Mouse (Mus musculus): Measurements from ENCODE around the gene Fam3c. TPM values are rescaled to one million over a fixed set of nuclear protein-coding genes. Genes with fewer than 3 reads are reported as not detected.
A peak's percentile ranks its signal among the peaks of the same experiment; 100 is the strongest.

Gene Fam3c
- polyA plus RNA-seq, 1 experiment from 2014 or later: 33.7 TPM

DNA sequence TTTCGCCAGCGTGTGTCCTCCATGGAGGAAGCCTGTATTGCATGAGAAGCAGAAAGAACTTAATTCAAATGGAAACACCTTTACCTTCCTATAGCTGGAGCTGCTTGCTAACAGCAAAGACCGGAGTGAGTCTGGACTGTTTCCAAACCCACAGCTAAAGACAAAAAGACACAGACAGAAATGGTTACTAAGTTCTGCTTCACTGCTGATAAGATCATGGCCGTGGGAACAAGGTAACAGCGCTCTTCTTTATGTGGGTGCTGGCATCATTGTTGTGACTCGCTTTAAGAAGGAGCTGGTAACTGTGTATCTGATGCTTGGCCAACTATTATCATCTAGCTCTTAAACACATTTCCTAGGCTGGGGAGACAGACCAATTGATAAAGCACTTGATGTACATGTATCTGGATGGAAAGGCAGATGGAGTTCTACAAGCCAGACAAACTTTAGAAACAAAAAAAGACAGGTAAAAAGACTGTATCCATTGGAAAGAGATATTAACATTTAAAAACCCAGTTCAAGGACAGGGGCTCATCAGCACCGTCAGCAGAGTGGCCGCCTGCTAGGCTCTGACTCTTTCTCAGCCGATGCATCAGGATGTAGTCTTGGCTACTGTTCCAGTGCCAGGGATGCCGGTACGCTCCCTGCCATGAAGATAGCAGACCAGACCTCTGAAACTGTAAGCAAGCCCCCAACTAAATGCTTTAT, 6.4 kb downstream of the Fam3c start:
- Histone ChIP-seq H3K4me1 (replicated peaks; ENCODE audit: control insufficient read depth, insufficient read depth, low read length) (peaks cover 26% of the 10 kb centered on the region), H3K4me2 (no peak overlapping the region), H3K27ac (ENCODE audit: low read depth, low read length) (peak overlapping the region; percentile 21), H3K36me3 (ENCODE audit: control insufficient read depth, insufficient read depth, low read length) (no peaks in the 10 kb centered on the region), H3K27me3 (replicated peaks; ENCODE audit: control insufficient read depth, insufficient read depth, low read length) (no peaks in the 10 kb centered on the region), H3K4me3 (ENCODE audit: low read depth, low read length) (no peak overlapping the region), H3K9ac (ENCODE audit: low read depth, low read length) (no peak overlapping the region), H3K9me3 (ENCODE audit: control insufficient read depth, low read length) (no peaks in the 10 kb centered on the region)
- WGBS: 77% methylated on average over 11 of the region's 11 CpGs
- DNase-seq (ENCODE audit: low spot score) (no peak), ATAC-seq (replicated peaks; ENCODE audit: low FRiP score) (0 out of 2 replicates have a peak, but pooled peaks have one; percentile 16)

DNA sequence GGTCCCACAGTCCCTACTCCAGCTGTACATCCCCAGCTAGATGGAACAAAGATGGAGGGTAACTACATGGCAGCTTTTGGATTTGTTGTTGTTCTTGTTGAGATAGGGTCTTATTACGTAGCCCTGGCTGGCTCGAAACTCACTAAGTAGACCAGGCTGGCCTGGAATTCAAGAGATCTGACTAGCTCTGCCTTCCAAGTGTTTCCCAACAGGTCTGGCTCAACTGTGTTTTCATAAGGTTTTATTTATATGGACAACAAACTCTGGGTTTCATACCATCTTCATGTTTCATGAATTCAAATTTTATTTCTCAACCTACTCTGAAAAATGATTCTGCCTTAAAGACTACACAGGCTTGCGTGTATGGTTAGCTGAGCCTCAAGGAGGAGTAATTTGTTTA, 7.1 kb downstream of the Fam3c start:
- Histone ChIP-seq H3K27ac (ENCODE audit: low read depth, low read length) (no peak overlapping the region), H3K4me3 (ENCODE audit: low read depth, low read length) (no peak overlapping the region), H3K9me3 (ENCODE audit: control insufficient read depth, low read length) (no peaks in the 10 kb centered on the region), H3K4me1 (replicated peaks; ENCODE audit: control insufficient read depth, insufficient read depth, low read length) (peaks cover 28% of the 10 kb centered on the region), H3K27me3 (replicated peaks; ENCODE audit: control insufficient read depth, insufficient read depth, low read length) (no peaks in the 10 kb centered on the region), H3K9ac (ENCODE audit: low read depth, low read length) (no peak overlapping the region), H3K4me2 (no peak overlapping the region), H3K36me3 (ENCODE audit: control insufficient read depth, insufficient read depth, low read length) (no peaks in the 10 kb centered on the region)
- WGBS: 93% methylated on average over 3 of the region's 3 CpGs
- ATAC-seq (replicated peaks; ENCODE audit: low FRiP score): no peak
- no peak for DNase-seq (ENCODE audit: low spot score)

DNA sequence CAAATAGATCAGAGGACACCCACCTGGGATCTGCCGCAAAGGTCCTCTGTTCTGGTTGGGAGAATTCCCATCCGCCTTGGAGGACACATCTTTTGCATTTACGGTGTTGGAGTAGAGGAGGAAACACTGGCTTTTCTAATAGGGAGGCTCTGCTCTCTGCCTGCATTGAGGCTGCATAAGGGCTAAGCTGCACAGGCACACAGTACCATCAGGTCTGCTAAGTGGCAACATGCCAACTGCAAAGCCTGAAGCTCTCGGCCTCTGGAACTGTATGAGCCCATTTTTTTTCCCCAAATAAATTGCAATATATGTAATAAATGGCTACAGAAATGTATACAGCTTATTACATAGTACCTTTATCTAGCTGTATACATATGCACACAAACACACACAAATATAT, 7.9 kb downstream of the Fam3c start:
- H3K9ac ChIP-seq (ENCODE audit: low read depth, low read length): no peak overlapping the region
- no peaks in the 10 kb centered on the region for H3K9me3 ChIP-seq (ENCODE audit: control insufficient read depth, low read length)
- H3K27ac ChIP-seq (ENCODE audit: low read depth, low read length): no peak overlapping the region
- WGBS: 85% methylated on average over 4 of the region's 4 CpGs
- H3K4me2 ChIP-seq: no peak overlapping the region
- H3K36me3 ChIP-seq (ENCODE audit: control insufficient read depth, insufficient read depth, low read length): no peaks in the 10 kb centered on the region
- ATAC-seq (replicated peaks; ENCODE audit: low FRiP score) (no peak), DNase-seq (ENCODE audit: low spot score) (no peak)
- H3K4me1 ChIP-seq (replicated peaks; ENCODE audit: control insufficient read depth, insufficient read depth, low read length): peaks cover 28% of the 10 kb centered on the region
- no peak overlapping the region for H3K4me3 ChIP-seq (ENCODE audit: low read depth, low read length)
- H3K27me3 ChIP-seq (replicated peaks; ENCODE audit: control insufficient read depth, insufficient read depth, low read length): no peaks in the 10 kb centered on the region

DNA sequence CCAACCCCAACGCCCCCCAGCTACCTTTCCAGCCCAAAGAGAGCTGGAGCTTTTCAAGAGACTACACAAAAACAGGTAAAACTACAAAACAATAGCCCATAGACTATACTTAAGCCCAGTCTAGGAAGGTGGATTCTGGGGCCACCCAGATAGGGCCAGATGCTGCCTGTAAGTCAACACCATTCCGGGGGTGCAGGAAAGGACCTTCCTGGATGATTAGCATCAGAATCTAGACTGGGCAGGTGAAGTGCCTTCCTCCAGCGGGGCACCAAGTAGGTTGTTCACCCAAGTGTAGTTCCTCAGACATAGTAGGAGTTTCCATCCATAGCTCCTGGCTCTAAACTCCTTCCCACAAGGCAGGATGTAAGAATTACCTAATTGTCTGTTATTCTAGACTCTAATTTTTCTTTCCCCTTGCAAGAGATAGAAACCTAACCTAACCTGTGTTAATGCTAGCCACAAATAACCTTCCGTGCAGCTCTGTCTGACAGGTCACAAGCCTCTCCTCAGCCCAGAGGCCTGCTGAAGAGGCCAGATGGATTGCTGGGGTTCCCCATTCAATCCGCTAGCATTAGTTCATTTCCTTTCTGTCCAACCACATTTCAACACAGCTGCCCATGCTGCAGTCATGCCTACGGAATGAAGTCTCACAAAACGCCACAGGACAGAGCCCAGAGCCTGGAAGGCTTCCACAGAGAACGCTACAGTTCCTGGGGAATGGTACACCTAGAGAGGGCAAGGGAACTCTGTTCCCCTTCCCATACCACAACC, 8.7 kb downstream of the Fam3c start:
- 67% methylated on average over 8 of the region's 8 CpGs for WGBS
- Histone ChIP-seq H3K4me3 (ENCODE audit: low read depth, low read length) (no peak overlapping the region), H3K4me1 (replicated peaks; ENCODE audit: control insufficient read depth, insufficient read depth, low read length) (peaks cover 26% of the 10 kb centered on the region), H3K27me3 (replicated peaks; ENCODE audit: control insufficient read depth, insufficient read depth, low read length) (no peaks in the 10 kb centered on the region), H3K9ac (ENCODE audit: low read depth, low read length) (no peak overlapping the region), H3K27ac (ENCODE audit: low read depth, low read length) (no peak overlapping the region), H3K9me3 (ENCODE audit: control insufficient read depth, low read length) (no peaks in the 10 kb centered on the region), H3K36me3 (ENCODE audit: control insufficient read depth, insufficient read depth, low read length) (no peaks in the 10 kb centered on the region), H3K4me2 (no peak overlapping the region)
- no peak for ATAC-seq (replicated peaks; ENCODE audit: low FRiP score)
- DNase-seq (ENCODE audit: low spot score): no peak

DNA sequence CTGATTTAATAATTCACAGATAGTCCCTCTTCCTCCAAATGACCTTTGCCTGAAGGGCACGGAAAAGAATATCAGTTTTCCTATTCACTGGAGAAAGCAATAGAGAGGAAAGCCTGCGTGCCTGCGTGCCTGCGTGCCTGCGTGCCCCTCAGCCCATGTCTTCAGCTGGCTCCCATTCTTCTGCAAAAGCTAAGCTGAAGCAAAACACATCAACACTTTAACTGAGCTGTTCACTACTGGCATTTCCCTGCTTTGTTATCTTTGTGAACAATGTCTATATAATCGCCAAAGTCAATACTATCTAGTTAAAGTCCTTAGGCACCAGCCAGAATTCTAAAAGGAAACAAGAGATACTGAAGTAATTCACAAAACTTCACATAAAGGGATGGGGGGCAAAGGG, 11.6 kb downstream of the Fam3c start:
- Histone ChIP-seq H3K27me3 (replicated peaks; ENCODE audit: control insufficient read depth, insufficient read depth, low read length) (no peaks in the 10 kb centered on the region), H3K27ac (ENCODE audit: low read depth, low read length) (no peak overlapping the region), H3K9ac (ENCODE audit: low read depth, low read length) (no peak overlapping the region), H3K4me3 (ENCODE audit: low read depth, low read length) (no peak overlapping the region), H3K4me1 (replicated peaks; ENCODE audit: control insufficient read depth, insufficient read depth, low read length) (peaks cover 13% of the 10 kb centered on the region), H3K36me3 (ENCODE audit: control insufficient read depth, insufficient read depth, low read length) (0 out of 2 replicates have a peak, but pooled peaks cover 2% of the 10 kb centered on the region), H3K4me2 (no peak overlapping the region; the same call in 1 of the 2 replicates), H3K9me3 (ENCODE audit: control insufficient read depth, low read length) (no peaks in the 10 kb centered on the region)
- ATAC-seq (replicated peaks; ENCODE audit: low FRiP score) (no peak), DNase-seq (ENCODE audit: low spot score) (no peak)
- 65% methylated on average over 6 of the region's 6 CpGs for WGBS

DNA sequence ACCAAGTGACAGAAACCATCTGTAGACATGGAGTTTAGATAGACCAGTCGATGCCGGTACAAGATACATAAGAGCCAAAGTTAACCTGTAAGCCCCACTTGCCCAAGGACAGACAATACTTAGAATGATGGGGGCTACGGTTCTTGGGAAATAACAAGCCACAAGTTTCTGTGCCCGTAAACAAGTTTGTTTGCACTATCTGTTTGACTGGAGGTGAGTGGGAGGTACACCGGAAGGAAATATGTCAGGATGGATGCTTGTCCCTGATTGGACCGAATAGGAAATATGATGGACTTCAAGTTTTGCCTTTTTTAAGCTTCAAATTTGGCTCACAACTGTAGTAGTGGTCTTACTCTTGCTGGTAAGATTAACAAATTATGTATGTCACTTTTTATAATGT, 12.3 kb downstream of the Fam3c start:
- H3K27me3 ChIP-seq (replicated peaks; ENCODE audit: control insufficient read depth, insufficient read depth, low read length): no peaks in the 10 kb centered on the region
- H3K4me2 ChIP-seq: no peak overlapping the region
- no peak for DNase-seq (ENCODE audit: low spot score)
- H3K4me3 ChIP-seq (ENCODE audit: low read depth, low read length): no peak overlapping the region
- no peaks in the 10 kb centered on the region for H3K9me3 ChIP-seq (ENCODE audit: control insufficient read depth, low read length)
- H3K36me3 ChIP-seq (ENCODE audit: control insufficient read depth, insufficient read depth, low read length): peaks cover 2% of the 10 kb centered on the region; the same call in 1 of the 2 replicates
- H3K4me1 ChIP-seq (replicated peaks; ENCODE audit: control insufficient read depth, insufficient read depth, low read length): peaks cover 13% of the 10 kb centered on the region
- no peak overlapping the region for H3K27ac ChIP-seq (ENCODE audit: low read depth, low read length)
- ATAC-seq (replicated peaks; ENCODE audit: low FRiP score): no peak
- H3K9ac ChIP-seq (ENCODE audit: low read depth, low read length): no peak overlapping the region
- 85% methylated on average over 6 of the region's 6 CpGs for WGBS

DNA sequence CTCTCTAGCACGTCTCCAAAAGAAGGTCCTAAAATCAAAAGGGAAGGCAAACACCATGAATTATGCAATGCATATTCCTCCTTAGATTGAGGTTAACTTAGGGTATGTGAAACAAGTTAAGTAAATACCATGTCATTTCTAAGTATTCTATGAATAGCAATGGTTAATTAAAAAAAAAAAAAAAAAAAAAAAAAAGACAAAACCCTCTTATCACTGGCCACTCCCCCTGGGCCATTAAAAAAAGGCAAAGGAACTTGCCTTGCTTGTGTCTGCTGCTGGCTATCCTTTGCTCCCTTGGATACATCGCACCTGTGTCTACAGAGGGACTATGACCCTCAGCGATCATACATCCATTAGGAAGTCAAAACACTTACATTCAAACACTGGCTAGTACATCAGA, 12.8 kb downstream of the Fam3c start:
- H3K36me3 ChIP-seq (ENCODE audit: control insufficient read depth, insufficient read depth, low read length): peaks cover 2% of the 10 kb centered on the region; the same call in 1 of the 2 replicates

DNA sequence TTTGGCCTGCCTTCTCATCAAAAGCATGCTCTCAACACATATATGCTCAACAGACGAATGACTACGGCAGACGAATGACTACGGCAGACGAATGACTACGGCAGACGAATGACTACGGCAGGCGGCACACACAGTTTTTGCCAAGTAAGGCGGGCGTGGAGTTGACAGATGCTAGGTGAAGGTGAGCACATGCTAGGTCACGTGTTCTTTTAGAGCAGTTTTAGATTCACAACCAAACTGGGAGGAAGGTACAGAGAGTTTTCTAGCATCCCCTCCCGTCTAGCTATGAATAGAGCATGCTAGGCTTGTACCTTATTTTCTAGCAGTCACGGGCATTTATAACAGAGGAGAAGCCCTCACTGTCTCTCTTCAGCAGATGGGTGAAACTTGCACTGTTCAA, 15.3 kb downstream of the Fam3c start:
- Histone ChIP-seq H3K4me2 (no peak overlapping the region), H3K27me3 (replicated peaks; ENCODE audit: control insufficient read depth, insufficient read depth, low read length) (no peaks in the 10 kb centered on the region), H3K9me3 (ENCODE audit: control insufficient read depth, low read length) (no peaks in the 10 kb centered on the region), H3K4me3 (ENCODE audit: low read depth, low read length) (no peak overlapping the region), H3K27ac (ENCODE audit: low read depth, low read length) (no peak overlapping the region), H3K9ac (ENCODE audit: low read depth, low read length) (no peak overlapping the region), H3K36me3 (ENCODE audit: control insufficient read depth, insufficient read depth, low read length) (peaks cover 2% of the 10 kb centered on the region; the same call in 1 of the 2 replicates), H3K4me1 (replicated peaks; ENCODE audit: control insufficient read depth, insufficient read depth, low read length) (peaks cover 8% of the 10 kb centered on the region)
- ATAC-seq (replicated peaks; ENCODE audit: low FRiP score) (no peak), DNase-seq (ENCODE audit: low spot score) (no peak)
- 91% methylated on average over 14 of the region's 14 CpGs for WGBS

More for the DNA sequence above, 12.8 kb downstream of the Fam3c start:
- DNase-seq (ENCODE audit: low spot score) (no peak), ATAC-seq (replicated peaks; ENCODE audit: low FRiP score) (no peak)
- no peak overlapping the region for H3K4me2 ChIP-seq
- H3K9ac ChIP-seq (ENCODE audit: low read depth, low read length): no peak overlapping the region
- no peaks in the 10 kb centered on the region for H3K27me3 ChIP-seq (replicated peaks; ENCODE audit: control insufficient read depth, insufficient read depth, low read length)
- WGBS: 86% methylated on average over 3 of the region's 3 CpGs
- H3K4me3 ChIP-seq (ENCODE audit: low read depth, low read length): no peak overlapping the region
- H3K4me1 ChIP-seq (replicated peaks; ENCODE audit: control insufficient read depth, insufficient read depth, low read length): peaks cover 13% of the 10 kb centered on the region
- H3K9me3 ChIP-seq (ENCODE audit: control insufficient read depth, low read length): no peaks in the 10 kb centered on the region
- H3K27ac ChIP-seq (ENCODE audit: low read depth, low read length): no peak overlapping the region

Data from liver, embryonic 11.5 days (tissue).